Mouse (Mus musculus) erythroblast, adult 5-6 weeks (primary cell): ENCODE measurements around the gene Sik3. TPM values are rescaled to one million over a fixed set of nuclear protein-coding genes. Genes with fewer than 3 reads are reported as not detected.

Experiments
- ATAC-seq: replicated peaks from 2 replicates; pipeline ENCODE4 v1.8.0; 2016; ENCODE audit warnings: moderate number of reproducible peaks, mild to moderate bottlenecking, moderate TSS enrichment, inconsistent platforms; ENCODE audit not compliant: poor library complexity, low FRiP score, severe bottlenecking
- total RNA-seq, 2 experiments: library from RNA; stranded (forward) in 1 of 2; stranded (reverse) in 1 of 2; fragments of 150-400 nt in 1 of 2; fragments of 200-764, 138-1000 nt in 1 of 2; gene quantifications; 2 replicates each; pipeline versions ENCODE4 v1.2.3 to v1.2.4; 2015 to 2017; ENCODE audit warnings: low replicate concordance in 2 of 2

The Sik3 gene
- total RNA-seq, 2 experiments from 2014 or later = 2.5 to 9.4 TPM

DNA sequence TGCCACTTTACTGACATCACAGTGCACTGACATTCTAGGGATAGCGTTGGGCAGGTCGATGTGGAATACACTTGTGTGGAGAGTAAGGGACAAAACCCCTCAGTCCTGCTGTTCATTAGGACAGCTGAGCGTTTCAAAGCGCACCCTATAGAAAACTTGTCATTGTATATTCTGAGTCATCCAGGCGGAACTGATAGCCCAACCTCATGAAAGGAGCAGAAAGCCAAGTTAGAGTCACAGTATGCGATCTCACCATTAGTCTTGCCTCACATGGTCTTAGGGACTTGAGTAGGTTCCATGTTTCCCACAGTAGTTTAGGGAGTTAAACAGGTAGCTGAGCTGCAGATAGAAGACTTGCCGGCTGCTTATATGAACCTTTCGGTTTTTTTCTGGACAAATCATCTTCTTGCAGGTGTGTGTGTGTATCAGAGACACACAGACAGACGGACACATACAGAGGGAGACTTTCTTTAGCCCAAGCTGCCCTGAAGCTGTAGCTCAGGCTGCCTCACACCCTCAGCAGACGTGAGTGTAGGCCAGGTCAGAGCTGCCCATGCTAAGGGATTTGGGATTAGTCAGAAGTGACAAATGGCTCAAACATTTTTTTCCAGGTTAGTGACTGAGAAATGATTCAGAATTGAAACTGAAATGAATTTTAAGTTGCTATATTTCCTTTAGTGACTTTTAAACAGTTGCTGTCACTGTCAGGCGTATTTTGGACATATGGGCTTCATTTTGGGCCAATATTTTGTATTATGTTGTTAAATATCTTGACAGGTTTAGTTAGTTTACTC, 34.3 kb downstream of the Sik3 start:
- ATAC-seq = no peak

DNA sequence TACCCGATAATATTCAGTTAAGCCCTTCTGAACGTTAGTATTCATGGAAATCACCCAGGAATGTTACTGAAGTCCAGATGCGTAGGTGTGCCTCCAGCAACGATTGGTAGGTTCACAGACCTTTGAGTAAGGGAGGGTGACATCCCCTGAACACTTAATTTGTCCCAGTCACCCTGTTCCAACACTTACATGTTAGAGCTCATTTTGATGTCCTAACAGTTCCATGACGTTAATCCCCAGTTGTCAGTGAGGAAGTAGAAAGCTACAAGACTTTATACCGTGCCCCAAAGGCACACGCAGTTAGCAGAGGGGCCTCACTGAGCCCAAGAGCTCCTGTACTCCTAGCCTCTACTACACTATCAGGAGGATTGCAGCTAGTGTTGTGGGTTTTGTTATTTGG, 36.9 kb downstream of the Sik3 start:
- no peak for ATAC-seq

DNA sequence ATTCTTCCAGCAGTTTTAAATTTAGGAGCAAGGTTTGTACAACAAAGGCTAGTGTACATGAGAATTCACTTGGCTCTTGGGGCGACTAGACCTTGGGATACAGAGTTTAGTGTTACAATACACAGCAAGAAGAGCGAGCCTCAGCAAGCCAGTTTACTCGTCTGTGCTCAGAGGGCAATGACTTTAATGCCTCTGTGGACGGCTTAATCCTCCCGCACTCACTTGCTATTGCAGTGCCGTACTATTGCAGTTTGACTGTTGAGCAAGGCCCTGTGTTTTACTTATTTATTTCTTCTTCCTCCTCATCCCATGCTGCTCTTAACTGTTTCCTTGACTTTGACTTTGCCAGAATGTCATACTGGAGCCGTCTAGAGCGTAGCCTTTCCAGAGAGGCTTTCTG, 37.6 kb downstream of the Sik3 start:
- no peak for ATAC-seq

DNA sequence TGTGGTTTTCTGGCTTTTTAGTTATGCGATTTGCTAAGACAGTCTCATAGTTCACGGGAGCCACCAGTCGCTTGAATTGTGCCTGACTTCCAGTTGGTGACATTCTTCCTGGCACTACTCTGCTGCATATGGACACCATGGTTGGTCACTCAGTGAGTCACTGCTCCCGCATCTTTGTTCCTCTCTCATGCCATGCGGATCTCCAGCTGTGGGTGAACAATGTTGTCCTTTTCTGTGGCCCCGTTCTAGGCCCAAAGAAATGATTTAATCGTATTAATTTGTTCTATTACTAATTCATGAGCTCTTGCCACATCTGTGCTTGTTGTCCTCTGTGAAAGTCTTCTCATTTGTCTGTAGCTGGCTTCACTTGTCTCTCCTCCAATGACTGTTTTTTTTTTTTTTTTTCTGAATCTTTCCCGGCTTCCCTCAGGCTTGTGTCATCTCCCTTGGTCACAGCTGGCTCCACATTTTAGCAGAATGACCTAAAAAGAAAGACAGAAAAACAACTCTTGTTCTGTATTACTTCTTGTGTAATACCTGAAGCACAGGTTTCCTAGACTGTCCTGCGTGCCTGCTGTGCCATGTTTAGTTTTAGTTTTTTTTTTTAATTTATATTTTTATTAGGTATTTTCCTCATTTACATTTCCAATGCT, 40.5 kb downstream of the Sik3 start:
- no peak for ATAC-seq

DNA sequence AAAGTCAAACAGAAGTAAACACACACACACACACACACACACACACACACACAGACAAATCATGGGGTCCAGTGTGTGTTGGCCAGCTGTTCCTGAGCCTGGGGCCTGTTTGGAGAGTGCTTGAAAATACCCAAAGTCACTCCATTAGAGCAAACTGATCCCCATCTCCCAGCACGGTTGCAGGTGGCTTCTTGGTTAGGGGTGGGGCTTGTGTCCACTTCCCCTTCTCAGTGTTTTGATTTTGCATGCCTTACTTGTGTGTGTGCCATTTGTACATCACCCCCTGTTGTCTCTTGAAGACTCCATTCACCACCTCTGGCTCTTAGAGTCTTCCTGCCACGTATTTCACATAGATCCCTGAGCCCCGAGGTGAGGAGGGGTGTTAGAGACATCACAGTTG, 45.4 kb downstream of the Sik3 start:
- no peak for ATAC-seq

DNA sequence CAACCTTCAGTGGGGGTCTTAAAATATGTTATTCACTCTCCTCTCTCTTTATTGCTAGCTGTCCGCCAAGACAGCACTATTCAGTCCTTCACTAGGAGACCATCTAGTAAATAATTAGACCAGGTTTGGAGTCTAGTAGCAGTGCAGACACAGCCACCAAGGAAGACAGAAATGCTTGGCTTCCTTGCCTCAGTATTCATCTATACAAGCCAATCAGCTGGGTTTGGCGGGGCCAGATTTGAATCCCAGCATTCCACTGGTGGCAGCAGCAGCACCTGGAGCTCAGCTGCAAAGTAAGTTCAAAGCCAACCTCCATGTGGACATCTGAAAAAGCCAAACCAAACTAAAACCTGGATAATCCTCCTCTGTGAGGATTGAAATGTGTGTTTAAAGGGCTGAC, 47.6 kb downstream of the Sik3 start:
- ATAC-seq = no peak

DNA sequence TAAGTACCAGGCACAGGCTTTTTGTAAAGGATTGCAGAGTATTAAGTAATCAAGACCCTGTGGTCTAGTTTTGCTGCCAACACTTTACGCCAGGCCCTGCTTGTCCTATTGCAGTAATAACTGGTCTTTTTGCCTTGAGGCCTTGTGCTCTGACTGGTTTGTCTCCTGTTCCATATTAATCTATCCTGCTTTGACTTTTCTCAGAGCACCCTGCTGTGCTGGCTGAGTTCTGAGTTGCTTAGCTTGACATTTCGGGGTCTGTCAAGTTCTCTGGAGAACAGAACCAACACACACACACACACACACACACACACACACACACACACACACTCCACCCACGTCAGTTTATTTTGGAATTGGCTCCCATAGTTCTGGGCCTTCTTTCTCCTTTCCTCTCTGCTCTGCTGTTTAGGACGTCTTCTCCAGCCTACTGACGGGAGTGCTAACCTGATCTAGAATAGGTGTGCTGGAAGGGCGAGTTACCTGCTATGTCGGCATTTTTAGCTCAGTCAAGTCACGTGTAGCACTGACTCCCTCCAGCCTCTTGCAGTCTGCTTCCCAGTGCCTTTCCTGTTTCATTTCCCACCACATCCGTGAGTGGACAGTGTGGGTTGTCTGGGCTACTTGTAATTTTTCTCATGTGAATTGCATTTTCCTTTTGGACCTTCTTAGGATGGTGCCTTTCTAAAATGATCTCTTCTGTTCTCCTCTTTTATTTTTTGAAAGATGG, 49.2 kb downstream of the Sik3 start:
- ATAC-seq = no peak

DNA sequence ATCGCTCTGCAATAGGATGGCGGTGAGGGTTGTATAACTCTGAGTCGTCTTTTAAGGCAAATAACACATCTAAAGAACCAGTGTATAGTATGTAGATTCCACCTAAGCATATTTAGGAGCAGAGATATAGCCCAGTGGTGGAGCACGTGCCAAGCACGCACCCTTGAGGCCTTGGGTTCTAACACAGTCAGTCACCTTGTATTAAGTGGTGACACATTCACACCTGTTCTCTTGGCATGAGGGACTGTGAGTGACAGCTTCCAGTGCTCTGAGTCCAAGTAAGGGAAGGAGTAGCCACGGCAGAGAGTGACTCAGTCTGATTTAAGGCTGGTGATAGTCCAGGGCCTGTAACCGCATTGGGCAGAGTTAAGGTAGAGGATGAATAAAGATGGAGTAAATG, 51.7 kb downstream of the Sik3 start:
- no peak for ATAC-seq

DNA sequence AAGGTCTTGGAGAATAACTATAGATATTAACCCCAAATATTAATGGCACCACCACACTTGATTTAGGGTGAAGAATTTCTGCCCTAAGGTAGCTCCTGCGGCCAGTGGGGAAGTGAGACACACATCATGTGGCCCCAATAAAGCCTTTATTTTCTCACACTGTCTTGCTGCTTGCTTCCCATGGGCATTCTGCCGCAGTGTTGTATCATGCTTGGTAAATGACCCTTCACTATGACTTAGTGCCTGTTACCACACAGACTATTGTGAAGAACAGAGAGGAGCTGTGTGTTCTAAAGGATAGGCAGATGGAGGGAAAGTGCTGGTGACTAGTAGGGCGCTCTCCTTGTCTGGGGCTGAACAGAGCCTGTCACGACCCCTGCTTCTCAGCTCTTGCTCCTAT, 54.1 kb downstream of the Sik3 start:
- no peak for ATAC-seq

DNA sequence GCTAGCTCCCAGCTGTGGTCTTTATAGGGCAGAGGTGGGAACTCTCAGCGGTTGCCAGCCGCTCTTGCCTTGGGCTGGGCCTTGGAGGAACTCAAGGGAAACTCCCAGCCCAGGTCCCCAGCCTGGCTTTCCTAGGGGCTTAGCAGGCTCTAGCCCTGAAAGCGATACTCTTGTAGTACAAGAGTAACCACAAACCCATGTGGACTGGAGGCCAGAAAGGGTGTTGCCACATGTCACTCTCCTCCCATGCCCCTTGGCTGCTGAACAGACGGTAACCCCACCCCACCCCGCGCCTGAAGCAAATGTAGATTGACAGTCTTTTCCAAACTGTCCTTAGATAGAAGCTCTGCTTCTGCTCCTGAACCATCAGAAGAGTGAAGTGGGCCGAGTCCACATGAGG, 55.1 kb downstream of the Sik3 start:
- no peak for ATAC-seq

DNA sequence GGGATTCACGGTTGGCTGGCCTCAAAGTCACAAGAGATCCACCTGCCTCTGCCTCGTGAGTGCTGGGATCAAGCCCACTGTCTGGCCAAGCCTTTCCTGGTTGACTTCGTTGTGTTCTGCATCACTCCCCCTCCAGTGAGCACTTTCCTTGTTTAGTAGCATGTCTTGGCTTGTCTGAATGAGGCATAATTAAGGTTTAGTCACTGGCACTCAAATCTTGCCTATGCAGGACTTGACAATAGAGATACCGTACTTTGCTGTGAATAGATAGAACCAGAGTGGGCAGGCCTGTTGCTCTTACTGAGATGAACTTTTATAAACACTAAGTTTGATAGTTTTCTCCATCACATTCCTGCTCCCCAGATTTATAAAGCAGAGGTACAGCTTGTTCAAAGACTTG, 56.4 kb downstream of the Sik3 start:
- no peak for ATAC-seq

DNA sequence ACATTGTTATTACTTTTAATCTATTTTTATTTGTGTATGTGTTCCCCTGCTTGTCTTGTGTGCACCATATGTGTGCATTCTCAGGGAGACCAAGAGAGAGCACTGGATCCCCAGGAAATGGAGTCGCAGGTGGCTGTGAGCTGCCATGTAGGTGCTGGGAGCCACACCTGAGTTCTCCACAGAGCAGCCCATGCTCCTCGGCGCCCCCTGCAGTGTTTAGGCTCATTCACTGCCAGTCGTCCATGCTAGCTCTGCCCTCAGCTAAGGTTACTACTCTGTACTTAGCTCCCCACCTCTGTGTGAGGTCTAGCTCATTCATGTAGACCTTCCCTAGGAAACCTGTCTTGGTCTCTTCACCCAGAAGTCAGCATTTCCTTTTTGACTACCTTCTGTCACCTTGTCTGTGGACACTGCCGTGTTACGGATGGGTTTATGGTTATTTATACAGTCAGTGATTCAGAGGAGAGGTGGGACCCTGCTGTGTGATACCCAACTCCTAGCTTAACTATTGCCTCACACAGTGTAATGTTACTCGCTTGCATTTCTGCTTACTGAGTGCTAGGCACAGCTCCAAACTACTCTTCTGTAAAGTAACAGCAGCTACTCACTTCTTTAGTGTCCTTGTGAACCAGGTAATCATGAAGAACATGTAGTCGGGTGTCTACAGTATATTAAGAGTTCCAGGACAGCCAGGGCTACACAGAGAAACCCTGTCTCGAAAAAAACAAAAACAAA, 59.6 kb downstream of the Sik3 start:
- ATAC-seq = no peak

DNA sequence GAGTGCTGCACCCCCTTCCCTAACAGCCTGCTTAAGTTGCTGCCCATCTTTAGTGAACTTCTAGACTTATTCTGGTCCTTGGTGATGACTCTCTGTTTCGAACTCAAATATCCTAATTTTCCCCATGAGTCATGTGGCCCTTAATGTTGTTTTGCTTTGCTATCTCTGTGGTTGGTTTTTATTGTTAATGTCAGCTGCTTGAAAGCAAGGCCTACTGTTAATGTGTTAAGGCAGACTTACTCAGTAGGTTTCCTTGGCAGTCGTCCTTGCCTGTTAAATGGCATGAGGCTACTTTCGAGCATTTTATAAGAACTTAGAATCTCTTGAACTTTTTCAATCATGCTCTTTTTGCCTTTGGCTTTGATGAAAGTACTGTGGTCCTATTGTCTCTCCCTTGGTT, 60.8 kb downstream of the Sik3 start:
- no peak for ATAC-seq

DNA sequence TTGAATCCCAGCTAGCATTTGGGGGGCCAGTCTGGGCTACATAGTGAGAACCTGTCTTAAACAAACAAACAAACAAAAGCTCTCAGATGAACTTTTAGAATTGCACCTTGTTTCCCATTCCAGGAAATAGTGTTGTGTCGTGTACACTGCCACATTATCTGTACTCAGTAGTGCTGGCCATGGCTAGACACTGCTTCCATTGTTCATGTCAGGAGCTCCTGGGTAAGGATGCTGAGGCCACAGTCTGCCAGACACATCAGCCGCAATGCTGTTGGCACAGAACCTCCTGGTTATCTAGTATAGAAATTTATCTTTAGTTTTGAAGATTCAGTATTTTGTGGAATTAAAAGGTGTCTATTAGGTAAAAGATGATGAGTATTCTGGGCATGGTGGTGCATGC, 63.0 kb downstream of the Sik3 start:
- ATAC-seq = no peak

DNA sequence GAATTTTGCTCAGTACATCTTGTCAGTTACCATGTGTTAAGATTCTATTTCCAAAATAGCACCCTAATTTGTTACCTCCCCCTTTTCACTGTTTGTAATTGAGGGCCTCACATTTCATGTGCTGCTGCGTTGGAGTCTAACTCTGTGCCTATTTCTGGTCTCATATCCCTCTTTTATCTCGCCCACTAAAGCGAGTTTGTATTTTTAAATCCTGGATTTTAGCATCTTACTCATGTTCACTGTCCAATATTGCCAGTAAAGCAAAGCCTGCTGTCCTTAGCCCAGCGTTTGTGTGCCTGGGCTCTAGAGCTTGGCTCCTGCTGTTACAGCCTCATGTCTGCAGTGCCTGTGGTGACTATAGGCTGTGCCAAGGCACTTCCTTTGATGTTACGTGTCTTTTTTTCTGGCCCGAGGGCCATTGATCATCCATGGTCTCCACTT, 69.8 kb downstream of the Sik3 start:
- no peak for ATAC-seq

DNA sequence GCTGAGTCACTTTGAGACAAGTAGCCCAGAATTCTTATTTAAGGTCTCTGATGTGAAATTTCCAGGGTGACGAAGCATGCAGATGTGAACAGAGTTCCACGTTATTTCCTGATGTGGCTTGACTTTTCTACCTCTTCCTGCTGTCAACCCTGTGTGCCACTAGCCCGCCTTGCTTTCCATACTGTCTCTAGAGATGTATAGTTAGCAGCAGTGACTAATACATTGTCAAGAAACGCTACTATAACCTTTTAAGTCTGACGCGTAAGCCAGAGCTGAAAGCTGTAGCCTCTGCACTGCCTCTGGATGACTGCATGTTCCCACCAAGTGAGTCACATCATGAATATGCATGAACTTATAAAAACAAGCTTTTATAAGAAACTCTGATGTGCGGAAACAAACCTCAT, 70.9 kb downstream of the Sik3 start:
- ATAC-seq = no peak

DNA sequence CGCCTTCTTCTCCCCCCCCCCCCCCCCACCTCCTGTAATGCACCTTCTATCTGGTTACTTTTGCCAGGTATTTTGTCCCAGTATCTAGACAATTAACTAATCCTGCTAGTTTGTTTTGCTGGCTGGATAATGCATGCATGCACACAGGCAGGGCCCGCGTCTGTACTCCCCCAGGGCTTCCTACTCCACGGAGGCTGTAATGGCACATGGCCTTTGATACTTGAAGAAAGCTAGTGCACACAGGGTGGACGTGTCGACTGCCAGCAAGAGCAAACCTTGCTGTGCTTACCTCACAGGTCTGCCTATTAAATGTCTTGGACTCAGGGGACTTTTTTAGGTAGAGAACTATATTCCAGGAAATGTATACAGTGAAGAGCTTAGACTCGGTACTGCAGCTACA, 73.3 kb downstream of the Sik3 start:
- ATAC-seq = no peak

DNA sequence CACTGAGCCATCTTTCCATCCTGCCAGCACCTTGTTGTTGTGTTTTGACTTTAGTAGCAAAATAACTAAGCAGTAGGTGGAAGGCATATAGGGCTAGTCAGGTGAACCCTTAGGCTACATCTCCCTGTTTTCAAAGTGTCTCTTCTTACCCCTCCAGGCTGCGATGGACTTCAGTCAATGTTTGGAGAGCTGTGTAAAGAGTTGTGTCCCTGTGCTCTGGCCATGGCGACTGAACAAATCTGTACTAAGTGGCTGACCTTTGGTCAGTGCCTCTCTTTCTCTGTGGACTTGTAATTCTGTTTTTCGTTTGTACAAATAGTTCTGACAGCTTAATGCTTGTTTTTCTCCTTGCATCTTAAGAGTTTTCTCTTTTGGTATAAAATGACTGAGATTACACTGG, 74.2 kb downstream of the Sik3 start:
- no peak for ATAC-seq

DNA sequence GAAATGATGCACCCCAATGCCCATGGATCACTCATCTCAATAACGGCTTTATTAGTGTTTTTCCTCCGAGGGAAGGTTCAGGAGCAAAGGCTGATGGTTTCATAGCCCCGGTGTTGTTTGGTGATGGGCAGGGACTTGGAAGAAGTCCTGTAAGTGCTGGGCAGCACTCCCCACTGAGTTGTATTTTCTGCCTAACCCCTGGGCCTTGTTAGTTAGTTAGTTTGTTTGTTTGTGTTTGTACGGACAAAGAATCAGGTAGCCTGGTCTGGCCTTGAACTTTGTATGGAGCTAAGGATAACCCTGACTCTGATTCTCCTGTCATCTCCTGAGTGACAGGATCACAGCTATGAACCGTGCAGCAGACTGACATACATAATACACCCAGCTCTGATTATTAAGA, 74.8 kb downstream of the Sik3 start:
- ATAC-seq = no peak

DNA sequence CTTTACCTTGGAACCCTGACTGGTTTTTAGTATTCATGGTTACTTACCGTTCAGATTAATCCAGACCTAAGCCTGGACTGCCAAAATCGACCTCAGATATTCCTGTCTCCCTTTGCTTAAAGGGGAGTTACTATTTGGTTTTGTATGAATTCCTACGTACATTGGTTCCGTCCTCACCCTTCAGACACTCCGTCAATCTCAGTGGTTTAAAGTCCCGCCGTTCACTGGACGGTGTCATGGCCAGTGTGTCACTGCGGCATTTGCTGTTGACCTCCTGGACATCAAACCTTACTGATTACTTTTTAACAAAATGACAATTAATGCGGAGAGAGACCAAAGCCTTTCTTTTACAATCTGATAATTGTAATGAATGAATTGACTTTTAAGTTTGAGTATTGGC, 76.1 kb downstream of the Sik3 start:
- no peak for ATAC-seq
